Mouse (Mus musculus) MEL (cell line): ENCODE measurements around the gene Jup.

Experiments
- CHD1 ChIP-seq: IDR thresholded peaks from 2 replicates; pipeline ENCODE4 v1.6.1; 2012; ENCODE audit warnings: low read depth, mild to moderate bottlenecking, inconsistent platforms, low read length, improper control_type of control experiment
- CTCF ChIP-seq, 3 experiments: IDR thresholded peaks in 2 of 3; conservative IDR thresholded peaks in 1 of 3; 2 replicates each; pipeline ENCODE4 v1.5.1; 2011 to 2012; ENCODE audit warnings: low read length in 3 of 3, low read depth in 2 of 3, mild to moderate bottlenecking in 2 of 3, improper control_type of control experiment in 1 of 3, inconsistent platforms in 1 of 3, mixed read lengths in 1 of 3, moderate library complexity in 1 of 3; ENCODE audit not compliant: control insufficient read depth in 1 of 3, insufficient read depth in 1 of 3, poor library complexity in 1 of 3, severe bottlenecking in 1 of 3
- ETS1 ChIP-seq: IDR thresholded peaks from 2 replicates; pipeline ENCODE4 v1.6.1; 2012; ENCODE audit warnings: low read depth, mild to moderate bottlenecking, inconsistent platforms, low read length, improper control_type of control experiment, moderate library complexity
- KAT2A ChIP-seq: conservative IDR thresholded peaks from 2 replicates; pipeline ENCODE4 v1.6.1; 2012; ENCODE audit warnings: low read depth, low read length, improper control_type of control experiment, inconsistent platforms
- MAX ChIP-seq: IDR thresholded peaks from 2 replicates; pipeline ENCODE4 v1.6.1; 2011; ENCODE audit warnings: low read length, improper control_type of control experiment
- POLR2A ChIP-seq, 2 experiments: IDR thresholded peaks; 2 replicates each; pipeline ENCODE4 v1.6.1; 2011 to 2012; ENCODE audit warnings: low read length in 2 of 2, mild to moderate bottlenecking in 2 of 2, control low read depth in 1 of 2, improper control_type of control experiment in 1 of 2, low read depth in 1 of 2, moderate library complexity in 1 of 2; ENCODE audit not compliant: control insufficient read depth in 1 of 2, insufficient read depth in 1 of 2, poor library complexity in 1 of 2
- POLR2AphosphoS2 ChIP-seq: IDR thresholded peaks from 2 replicates; pipeline ENCODE4 v1.6.1; 2011; ENCODE audit warnings: low read length, improper control_type of control experiment
- SIN3A ChIP-seq: IDR thresholded peaks from 2 replicates; pipeline ENCODE4 v1.6.1; 2012; ENCODE audit warnings: low read length, improper control_type of control experiment, inconsistent platforms
- USF1 ChIP-seq: IDR thresholded peaks from 2 replicates; pipeline ENCODE4 v1.6.1; 2014; ENCODE audit warnings: low read depth, mild to moderate bottlenecking, inconsistent platforms, low read length, improper control_type of control experiment, moderate library complexity
- ZNF384 ChIP-seq: IDR thresholded peaks from 2 replicates; pipeline ENCODE4 v1.6.1; 2012; ENCODE audit warnings: low read depth, mild to moderate bottlenecking, inconsistent platforms, low read length, improper control_type of control experiment

GRCm38 (mm10) chr11:100375127-100375526 is 22.4 kb downstream of the Jup start:
- no peak for TF ChIP-seq KAT2A
- TF ChIP-seq MAX: no peak
- TF ChIP-seq POLR2AphosphoS2: no peak
- no peak for TF ChIP-seq POLR2A (IDR thresholded peaks at IDR 0.05; ENCODE audit: control insufficient read depth in 1 of 2, insufficient read depth in 1 of 2, low read depth in 1 of 2, low read length in 2 of 2, poor library complexity in 1 of 2)
- TF ChIP-seq CTCF (IDR thresholded peaks at IDR 0.05 in 2 of 3, conservative IDR thresholded peaks at IDR 0.05 in 1 of 3; ENCODE audit: control insufficient read depth in 1 of 3, insufficient read depth in 1 of 3, low read depth in 2 of 3, low read length in 3 of 3, poor library complexity in 1 of 3, severe bottlenecking in 1 of 3): no peak
- no peak for TF ChIP-seq CHD1
- TF ChIP-seq ZNF384: no peak
- no peak for TF ChIP-seq SIN3A
- TF ChIP-seq ETS1: no peak
- no peak for TF ChIP-seq USF1
